Mouse (Mus musculus) neural tube, embryonic 14.5 days (tissue): ENCODE measurements around the gene Luzp1. TPM values are rescaled to one million over a fixed set of nuclear protein-coding genes. Genes with fewer than 3 reads are reported as not detected.

Source experiments
- ATAC-seq: fragments of 200-750 bp; cut with Nextera tagmentation; 2 replicates; pipeline ENCODE4 v1.8.0; 2017; ENCODE audit warnings: low read depth, mild to moderate bottlenecking, moderate TSS enrichment, moderate library complexity
- H3K27ac ChIP-seq: fragments of 300-500 bp; sonication (generic); 2 replicates; pipeline ENCODE4 v1.5.1; 2014; ENCODE audit warnings: low read depth, mild to moderate bottlenecking, control low read depth, low read length, moderate library complexity, mixed read lengths
- H3K27me3 ChIP-seq: fragments of 300-500 bp; sonication (generic); 2 replicates; pipeline ENCODE4 v1.6.1; 2014; ENCODE audit warnings: low read length; ENCODE audit not compliant: control insufficient read depth, insufficient read depth
- H3K36me3 ChIP-seq: fragments of 300-500 bp; sonication (generic); 2 replicates; pipeline ENCODE4 v1.6.1; 2014; ENCODE audit warnings: low read length, mixed read lengths; ENCODE audit not compliant: control insufficient read depth, insufficient read depth
- H3K4me1 ChIP-seq: fragments of 300-500 bp; sonication (generic); 2 replicates; pipeline ENCODE4 v1.6.1; 2014; ENCODE audit warnings: low read length; ENCODE audit not compliant: control insufficient read depth, insufficient read depth
- H3K4me2 ChIP-seq: fragments of 300-500 bp; sonication (generic); 2 replicates; pipeline ENCODE4 v1.6.1; 2014; ENCODE audit warnings: mild to moderate bottlenecking, low read depth, low read length, control low read depth
- H3K4me3 ChIP-seq: fragments of 300-500 bp; sonication (generic); 2 replicates; pipeline ENCODE4 v1.5.1; 2014; ENCODE audit warnings: low read depth, low read length, control low read depth, mixed read lengths
- H3K9ac ChIP-seq: fragments of 300-500 bp; sonication (generic); replicated peaks from 2 replicates; pipeline ENCODE4 v1.6.1; 2014; ENCODE audit warnings: low read depth, mild to moderate bottlenecking, control low read depth, low read length, mixed read lengths
- H3K9me3 ChIP-seq: fragments of 300-500 bp; sonication (generic); 2 replicates; pipeline ENCODE4 v1.6.1; 2016; ENCODE audit warnings: low read length; ENCODE audit not compliant: control insufficient read depth
- WGBS: fragments of 180-500 bp; shearing (Covaris S2); extraction: QIAGEN DNeasy Blood & Tissue Kit; methylation state at CpG from one replicate; pipeline ENCODE4 v1.1.7; 2014; 5-methylcytosine and 5-hydroxymethylcytosine counted together
- polyA plus RNA-seq: library from polyadenylated mRNA; unstranded; fragments of >200 nt; fragmentation: Nextera tagmentation; extraction: Ambion mirVana; gene quantifications from 2 replicates; pipeline ENCODE4 v1.2.1, GENCODE M21; 2014

The Luzp1 gene
- 56.8 and 65.2 TPM in 2 replicates for polyA plus RNA-seq

DNA sequence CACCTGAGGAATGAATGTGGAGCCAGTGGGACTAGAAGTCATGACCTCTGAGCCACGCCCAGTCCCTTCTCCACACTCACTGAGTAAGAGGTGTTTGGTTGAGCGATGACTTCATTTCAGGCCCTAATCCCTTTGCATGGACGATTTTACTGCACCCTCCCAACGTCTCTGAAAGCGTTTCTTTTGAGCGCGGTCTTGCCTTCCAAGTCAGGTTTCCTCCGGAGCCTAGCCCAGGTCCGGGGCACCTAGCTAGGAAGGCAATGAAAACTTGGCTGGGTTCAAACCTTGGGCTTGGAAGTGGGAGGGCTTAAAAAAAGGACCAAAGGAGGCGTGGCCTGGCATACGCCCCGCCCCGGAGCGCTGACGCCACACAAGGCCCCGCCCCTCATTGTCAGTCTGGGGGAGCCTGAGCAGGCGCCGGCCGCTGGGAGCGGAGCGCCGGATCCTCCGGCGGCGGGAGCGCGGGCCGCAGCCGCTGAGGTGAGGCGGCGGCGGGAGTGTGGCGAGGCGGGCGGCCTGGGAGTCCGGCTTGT is at the start of gene Luzp1:
Gene Luzp1 (plus strand): TSS at position 391 of the 533 bp plus-strand sequence.
- Histone ChIP-seq H3K27ac (peak within 1 kb of the TSS; percentile 92), H3K27me3 (no peaks in the 10 kb centered on the region), H3K36me3 (no peaks in the 10 kb centered on the region), H3K4me3 (peak within 1 kb of the TSS; percentile 88), H3K4me1 (peaks cover 12% of the 10 kb centered on the region; the same call in 1 of the 2 replicates), H3K9ac (peak within 1 kb of the TSS; percentile 87), H3K9me3 (no peaks in the 10 kb centered on the region), H3K4me2 (peak within 1 kb of the TSS; percentile 60)
- 2% methylated on average over 34 of the region's 36 CpGs for WGBS
- peak; percentile 92 for ATAC-seq

DNA sequence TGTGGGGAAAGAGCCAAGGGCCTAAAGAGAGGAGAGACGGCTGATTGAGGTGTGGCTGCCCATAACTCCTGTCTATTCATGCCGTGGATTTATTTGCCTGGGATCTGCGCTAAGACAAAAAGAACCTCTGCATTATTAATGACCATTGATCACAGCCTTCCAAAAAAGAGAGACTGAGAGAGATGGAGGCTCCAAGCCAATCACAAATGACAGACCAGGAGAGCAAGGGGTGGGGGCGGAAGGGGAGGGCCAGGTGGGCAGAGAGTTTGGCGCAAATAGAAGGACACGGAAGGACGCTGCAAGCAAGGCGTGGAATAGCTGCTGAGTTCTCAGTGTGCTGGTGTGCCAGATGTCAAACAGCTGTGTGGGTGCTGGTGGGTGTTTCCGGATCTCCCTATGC is 46.3 kb upstream of the Luzp1 start, which contains the start of gene Htr1d:
Gene Htr1d (plus strand): TSS at position 301 of the 400 bp plus-strand sequence.
- Histone ChIP-seq H3K27me3 (peaks cover 11% of the 10 kb centered on the region; the same call in 1 of the 2 replicates), H3K27ac (no peak within 1 kb of the TSS), H3K9ac (peak within 1 kb of the TSS; percentile 66), H3K36me3 (no peaks in the 10 kb centered on the region), H3K4me1 (peaks cover 8% of the 10 kb centered on the region; the same call in 1 of the 2 replicates), H3K4me2 (peak within 1 kb of the TSS; percentile 83), H3K4me3 (peak within 1 kb of the TSS; percentile 44), H3K9me3 (no peaks in the 10 kb centered on the region)
- ATAC-seq: no peak
- 54% methylated on average over 9 of the region's 9 CpGs for WGBS

DNA sequence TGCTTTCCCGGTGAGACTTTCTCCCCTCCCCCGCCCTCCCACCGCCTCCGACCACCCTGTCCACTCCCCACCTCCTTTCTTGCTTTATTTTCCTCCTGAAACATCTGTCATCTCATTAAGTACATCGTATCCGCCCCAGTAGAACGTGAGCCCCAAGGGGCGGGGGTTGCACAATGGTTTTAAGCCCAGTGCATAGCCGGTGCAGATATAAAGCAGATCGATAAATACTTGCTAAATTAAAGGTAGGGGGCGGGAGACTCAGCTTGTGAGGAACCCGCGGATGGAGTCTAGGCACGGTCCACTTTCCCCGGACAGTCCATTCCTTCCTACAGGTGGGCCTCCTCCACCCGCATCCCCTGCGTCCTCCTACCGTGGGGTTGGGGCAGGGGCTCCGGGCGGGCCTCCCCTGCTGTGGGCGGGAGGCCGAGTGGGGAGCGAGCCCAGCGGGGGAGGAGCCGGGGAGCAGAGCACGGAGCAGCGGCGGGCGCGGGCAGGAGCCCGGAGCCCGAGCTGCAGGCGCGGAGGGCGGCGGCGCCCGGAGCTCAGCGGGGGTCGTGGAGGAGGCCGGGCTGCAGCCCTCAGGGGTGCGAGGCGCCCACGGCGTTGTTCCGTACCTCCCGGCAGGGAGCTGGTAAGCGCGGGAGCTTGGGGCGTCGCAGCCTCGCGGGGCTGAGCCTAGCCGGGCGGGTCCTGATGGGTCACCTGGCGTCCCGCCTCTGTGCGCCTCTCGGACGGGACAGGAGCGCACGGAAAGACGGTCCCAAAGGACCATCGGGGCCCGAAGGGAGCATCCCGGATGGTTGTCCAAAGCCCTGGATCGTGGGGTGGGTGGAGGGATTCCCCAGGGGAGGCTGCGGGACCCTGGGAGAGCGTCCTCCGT is 45.2 kb upstream of the Luzp1 start:
- Histone ChIP-seq H3K4me3 (peak overlapping the region; percentile 44), H3K4me1 (peaks cover 8% of the 10 kb centered on the region; the same call in 1 of the 2 replicates), H3K36me3 (no peaks in the 10 kb centered on the region), H3K4me2 (peak overlapping the region; percentile 83), H3K27me3 (peaks cover 11% of the 10 kb centered on the region; the same call in 1 of the 2 replicates), H3K9ac (peak overlapping the region; percentile 66), H3K9me3 (no peaks in the 10 kb centered on the region), H3K27ac (no peak overlapping the region)
- ATAC-seq: peak; percentile 34; the same call in 1 of the 2 replicates
- WGBS: under 1% methylated on average over 66 of the region's 70 CpGs

DNA sequence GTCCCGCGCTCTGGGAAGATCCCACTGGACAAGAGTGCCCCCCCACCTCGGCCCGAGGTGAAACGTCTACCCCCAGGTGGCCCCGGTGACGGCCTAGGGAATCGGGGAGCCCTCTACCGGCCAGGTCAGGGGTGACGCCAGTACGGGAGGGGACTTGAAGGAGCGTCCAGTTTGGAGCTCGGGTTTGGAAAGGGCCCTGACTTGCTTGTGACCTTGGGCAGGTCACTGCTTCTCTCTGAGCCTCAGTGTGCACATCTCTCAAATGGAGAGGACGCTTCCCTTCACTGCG is 44.6 kb upstream of the Luzp1 start:
- peaks cover 8% of the 10 kb centered on the region; the same call in 1 of the 2 replicates for H3K4me1 ChIP-seq
- H3K27me3 ChIP-seq: peaks cover 11% of the 10 kb centered on the region; the same call in 1 of the 2 replicates
- peak overlapping the region; percentile 66 for H3K9ac ChIP-seq
- no peaks in the 10 kb centered on the region for H3K36me3 ChIP-seq
- H3K27ac ChIP-seq: no peak overlapping the region
- no peak for ATAC-seq
- WGBS: 2% methylated on average over 15 of the region's 15 CpGs
- H3K4me3 ChIP-seq: peak overlapping the region; percentile 44
- peak overlapping the region; percentile 83 for H3K4me2 ChIP-seq
- no peaks in the 10 kb centered on the region for H3K9me3 ChIP-seq

DNA sequence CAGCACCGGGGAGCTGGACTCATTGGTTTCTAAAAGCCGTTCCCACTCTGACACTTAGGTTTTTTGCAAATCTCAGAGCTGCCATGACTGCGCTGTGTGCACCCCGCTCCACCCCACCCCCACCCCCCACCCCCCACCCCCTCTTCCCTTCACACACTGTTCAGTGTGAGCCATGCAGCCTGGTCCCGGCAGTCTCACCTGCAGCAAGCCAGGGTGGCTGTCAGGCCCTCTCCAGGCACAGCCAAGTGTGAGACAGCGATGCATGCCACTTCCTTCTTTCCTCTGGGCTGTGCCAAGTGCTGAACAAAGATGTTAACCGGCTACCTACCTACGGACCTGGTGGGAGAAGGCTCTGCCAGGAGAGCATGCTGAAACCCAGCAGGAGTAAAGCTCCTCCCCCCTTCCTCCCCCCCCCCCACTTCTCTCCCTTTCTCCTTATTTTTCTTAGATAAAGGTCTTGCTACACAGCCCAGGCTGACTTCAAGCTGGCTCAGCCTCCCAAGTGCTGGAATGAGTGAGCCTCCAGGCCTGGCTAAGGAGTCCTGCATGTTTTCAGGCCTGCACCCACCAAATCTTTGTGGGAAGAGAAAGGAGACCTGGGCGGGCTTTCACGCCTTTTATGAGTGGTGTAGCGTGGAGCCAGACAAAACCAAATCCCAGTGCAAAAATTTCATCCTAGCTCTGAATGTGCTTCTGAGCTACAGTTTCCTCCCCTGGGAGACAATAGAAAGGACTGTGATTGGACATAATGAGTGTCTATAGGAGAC is 38.8 kb upstream of the Luzp1 start:
- ATAC-seq: no peak
- Histone ChIP-seq H3K4me3 (no peak overlapping the region), H3K4me2 (no peak overlapping the region), H3K27me3 (no peaks in the 10 kb centered on the region), H3K36me3 (no peaks in the 10 kb centered on the region), H3K9me3 (no peaks in the 10 kb centered on the region), H3K27ac (0 out of 2 replicates have a peak overlapping the region, but pooled peaks have one; percentile 16), H3K4me1 (peaks cover 8% of the 10 kb centered on the region; the same call in 1 of the 2 replicates), H3K9ac (no peak overlapping the region)
- 30% methylated on average over 11 of the region's 11 CpGs for WGBS

DNA sequence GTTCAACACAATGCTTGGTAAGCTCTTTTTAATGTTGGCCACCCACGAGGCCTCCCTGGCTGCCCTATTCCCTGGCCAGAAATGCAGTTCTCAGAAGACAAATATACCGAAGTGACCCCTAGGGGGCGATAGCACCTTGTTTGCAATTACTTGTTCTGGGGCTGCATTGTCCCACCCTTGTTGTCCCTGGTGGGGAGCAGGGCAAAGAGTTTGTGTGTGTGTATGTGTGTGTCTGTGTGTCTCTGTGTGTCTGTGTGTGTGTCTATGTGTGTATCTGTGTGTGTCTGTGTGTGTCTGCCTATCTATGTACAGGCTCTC is 38.2 kb upstream of the Luzp1 start:
- Histone ChIP-seq H3K9me3 (no peaks in the 10 kb centered on the region), H3K4me2 (no peak overlapping the region), H3K27me3 (no peaks in the 10 kb centered on the region), H3K27ac (no peak overlapping the region), H3K9ac (no peak overlapping the region), H3K36me3 (no peaks in the 10 kb centered on the region), H3K4me3 (no peak overlapping the region), H3K4me1 (peaks cover 8% of the 10 kb centered on the region; the same call in 1 of the 2 replicates)
- ATAC-seq: no peak
- WGBS: 0% methylated on average over 3 of the region's 3 CpGs

DNA sequence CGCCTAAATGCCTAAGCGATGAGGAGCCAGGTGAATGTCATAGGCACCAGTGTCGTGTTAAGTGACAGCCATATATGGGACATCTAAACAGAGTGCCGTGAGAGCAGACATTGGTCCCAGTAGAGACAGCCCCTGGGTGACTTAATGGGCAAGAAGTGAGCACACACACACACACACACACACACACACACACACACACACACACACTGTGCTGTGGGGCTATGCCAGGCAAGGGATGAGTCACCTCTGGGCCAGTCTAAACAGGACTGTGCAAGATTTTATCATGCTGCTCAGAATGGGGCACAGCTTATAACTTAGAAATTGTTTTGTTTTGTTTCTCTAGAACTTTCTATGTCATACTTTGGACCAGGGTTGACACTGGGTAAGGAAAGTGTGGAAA is 35.5 kb upstream of the Luzp1 start:
- H3K4me2 ChIP-seq: no peak overlapping the region
- H3K27me3 ChIP-seq: no peaks in the 10 kb centered on the region
- no peaks in the 10 kb centered on the region for H3K36me3 ChIP-seq
- ATAC-seq: no peak
- H3K9ac ChIP-seq: no peak overlapping the region
- no peaks in the 10 kb centered on the region for H3K9me3 ChIP-seq
- no peak overlapping the region for H3K27ac ChIP-seq
- no peak overlapping the region for H3K4me3 ChIP-seq
- 93% methylated on average over 4 of the region's 4 CpGs for WGBS
- peaks cover 8% of the 10 kb centered on the region; the same call in 1 of the 2 replicates for H3K4me1 ChIP-seq

DNA sequence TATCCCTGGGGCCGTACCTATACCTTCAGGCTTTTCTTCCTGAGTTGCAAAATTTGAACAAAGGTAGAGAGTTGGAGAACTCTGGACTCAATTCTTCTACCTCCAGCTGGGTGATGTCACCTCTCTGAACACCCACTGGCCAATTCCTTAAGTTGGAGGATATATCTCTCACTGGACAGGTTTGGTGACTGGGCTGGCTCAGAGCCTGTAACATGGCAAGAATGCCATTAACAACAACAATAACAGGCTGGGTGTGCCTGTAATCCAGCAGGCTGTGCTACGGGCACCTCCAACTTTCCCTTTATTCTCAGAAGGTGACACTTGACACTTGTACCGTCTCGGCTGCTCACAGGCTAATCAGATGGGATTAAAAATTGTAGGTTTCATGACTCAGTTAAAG is 30.5 kb upstream of the Luzp1 start:
- Histone ChIP-seq H3K36me3 (no peaks in the 10 kb centered on the region), H3K4me2 (no peak overlapping the region), H3K4me3 (no peak overlapping the region), H3K27me3 (no peaks in the 10 kb centered on the region), H3K27ac (no peak overlapping the region), H3K4me1 (no peaks in the 10 kb centered on the region), H3K9ac (no peak overlapping the region), H3K9me3 (no peaks in the 10 kb centered on the region)
- 72% methylated on average over 4 of the region's 4 CpGs for WGBS
- no peak for ATAC-seq
